In the genomic region with DNA sequence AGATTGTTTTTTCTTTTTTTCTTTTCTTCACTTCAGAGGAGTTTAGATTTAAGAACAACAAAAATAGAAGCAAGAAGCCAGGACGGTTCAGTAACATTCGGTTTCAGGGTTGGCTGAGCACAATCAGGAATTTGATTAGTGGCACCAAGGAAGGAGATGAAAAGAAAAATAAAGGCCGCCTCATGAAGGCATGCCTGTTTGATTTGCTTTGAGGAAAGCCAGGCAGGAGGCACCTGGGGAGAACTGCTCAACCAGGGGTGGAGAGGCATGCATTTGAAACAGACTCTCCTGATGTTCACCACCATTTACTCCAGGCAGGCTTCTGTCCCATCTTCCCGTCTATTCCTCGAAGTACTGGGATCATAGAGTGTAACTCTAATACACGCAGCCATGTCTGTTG, we compare ENCODE assay signal across 17 mouse cellular contexts.
"Had no signal": no experiment of that assay in that cellular context is flagged by ENCODE, and none has a peak within 500 bp of the region (broad histone marks: within the 10 kb centered on the region; RNA-seq: fewer than 3 reads in every experiment).

No protein-coding gene starts in this region.

- H3K4me1 ChIP-seq: midbrain, embryonic 10.5 days; midbrain, embryonic 12.5 days had no signal

- H3K4me3 ChIP-seq: midbrain, embryonic 10.5 days; midbrain, embryonic 12.5 days; myocyte; neural tube, embryonic 13.5 days; neural tube, embryonic 15.5 days had no signal

- H3K27ac ChIP-seq: midbrain, embryonic 10.5 days; midbrain, embryonic 12.5 days; neural tube, embryonic 13.5 days; neural tube, embryonic 15.5 days had no signal

- H3K36me3 ChIP-seq: midbrain, embryonic 10.5 days; midbrain, embryonic 12.5 days; neural tube, embryonic 13.5 days; neural tube, embryonic 15.5 days had no signal

- H3K9ac ChIP-seq: lung, embryonic 14.5 days; midbrain, embryonic 12.5 days; neural tube, embryonic 13.5 days; neural tube, embryonic 15.5 days had no signal

- H3K4me2 ChIP-seq: lung, embryonic 14.5 days; midbrain, embryonic 12.5 days; neural tube, embryonic 13.5 days; neural tube, embryonic 15.5 days had no signal

- H3K9me3 ChIP-seq: midbrain, embryonic 10.5 days; midbrain, embryonic 12.5 days; neural tube, embryonic 13.5 days; neural tube, embryonic 15.5 days had no signal

- DNase-seq: lung, adult 18-20 months; lung, postnatal 10 days; lung, postnatal 4 days; right cerebral cortex, adult 18-20 months; right cerebral cortex, postnatal 25 days; right cerebral cortex, postnatal 4 days; spleen, adult 18-20 months; thymus, adult 18-20 months; thymus, postnatal 25 days; thymus, postnatal 4 days had no signal

- ATAC-seq: midbrain, embryonic 16.5 days had no signal

- H3K27me3 ChIP-seq: midbrain, embryonic 12.5 days; neural tube, embryonic 13.5 days; neural tube, embryonic 15.5 days had no signal
